Mouse (Mus musculus) thymus, postnatal 4 days (tissue): ENCODE results near the gene Maml3.

ENCODE experiments used
- DNase-seq: peaks from one replicate; pipeline ENCODE4 v3.0.0; 2021

The Maml3 gene

DNA sequence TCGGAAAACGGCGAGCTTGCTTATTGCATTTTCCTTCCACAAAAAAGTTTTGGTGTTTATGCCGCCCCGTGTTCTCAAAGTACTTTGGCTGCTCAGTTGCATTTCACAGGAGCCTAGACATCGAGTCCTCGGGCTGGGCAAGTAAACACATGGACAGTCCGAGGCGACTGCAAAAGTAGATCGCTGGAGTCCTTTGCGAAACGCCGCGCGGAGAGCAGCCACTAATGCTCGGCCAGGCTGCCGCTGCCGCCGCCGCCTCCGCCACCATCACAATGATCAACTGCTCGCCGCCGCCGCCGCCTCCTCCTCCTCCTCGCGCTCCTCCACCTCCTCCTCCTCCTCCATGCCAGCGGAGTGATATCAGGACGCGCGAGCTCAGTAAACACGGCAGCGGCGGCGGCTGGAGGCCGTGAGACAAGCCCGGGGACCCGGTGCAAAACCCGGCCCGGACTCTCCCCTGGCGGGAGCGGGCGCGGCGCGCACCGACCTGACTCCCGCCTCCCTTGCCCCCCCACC is at the start of gene Maml3:
TSS of gene Maml3 (minus strand) at position 441 of the 516 bp plus-strand sequence.
- peak; percentile 95 for DNase-seq

DNA sequence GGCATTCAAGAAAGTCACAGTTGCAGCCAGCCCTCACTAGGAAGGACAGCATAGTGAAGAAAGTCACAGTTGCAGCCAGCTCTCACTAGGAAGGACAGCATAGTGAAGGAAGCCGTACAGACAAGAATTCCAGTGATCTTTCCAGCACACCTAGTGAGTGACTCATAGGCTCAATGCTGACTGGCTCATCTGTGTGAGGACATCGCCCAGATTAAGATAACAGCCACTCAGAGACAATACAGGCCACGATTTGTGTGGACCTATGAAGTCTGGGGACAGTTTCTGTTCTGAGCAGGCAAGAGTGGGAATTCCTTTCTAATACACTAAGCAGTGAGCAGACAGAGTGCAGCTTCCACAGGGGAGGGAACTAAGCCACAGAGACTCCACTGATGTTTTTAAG is 46.3 kb upstream of the Maml3 start:
- no peak for DNase-seq

DNA sequence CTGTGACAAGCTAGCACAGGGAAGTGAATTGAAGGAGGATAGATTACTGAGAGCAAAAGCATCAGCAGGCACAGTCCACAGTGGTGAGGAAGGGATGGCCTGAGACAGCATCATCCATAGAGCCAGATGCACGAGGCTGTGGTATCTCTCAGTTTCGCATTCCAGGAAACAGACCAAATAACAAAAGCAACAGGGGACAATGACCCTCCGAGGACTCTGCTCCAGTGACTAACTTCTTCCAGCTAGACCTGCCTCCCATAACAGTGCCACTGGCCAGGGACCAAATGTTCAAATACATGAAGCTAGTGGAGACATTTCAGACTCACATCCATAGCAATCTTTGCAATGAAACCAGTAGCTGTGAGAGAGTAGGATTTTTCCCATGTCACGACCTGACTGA is 43.4 kb upstream of the Maml3 start:
- no peak for DNase-seq

DNA sequence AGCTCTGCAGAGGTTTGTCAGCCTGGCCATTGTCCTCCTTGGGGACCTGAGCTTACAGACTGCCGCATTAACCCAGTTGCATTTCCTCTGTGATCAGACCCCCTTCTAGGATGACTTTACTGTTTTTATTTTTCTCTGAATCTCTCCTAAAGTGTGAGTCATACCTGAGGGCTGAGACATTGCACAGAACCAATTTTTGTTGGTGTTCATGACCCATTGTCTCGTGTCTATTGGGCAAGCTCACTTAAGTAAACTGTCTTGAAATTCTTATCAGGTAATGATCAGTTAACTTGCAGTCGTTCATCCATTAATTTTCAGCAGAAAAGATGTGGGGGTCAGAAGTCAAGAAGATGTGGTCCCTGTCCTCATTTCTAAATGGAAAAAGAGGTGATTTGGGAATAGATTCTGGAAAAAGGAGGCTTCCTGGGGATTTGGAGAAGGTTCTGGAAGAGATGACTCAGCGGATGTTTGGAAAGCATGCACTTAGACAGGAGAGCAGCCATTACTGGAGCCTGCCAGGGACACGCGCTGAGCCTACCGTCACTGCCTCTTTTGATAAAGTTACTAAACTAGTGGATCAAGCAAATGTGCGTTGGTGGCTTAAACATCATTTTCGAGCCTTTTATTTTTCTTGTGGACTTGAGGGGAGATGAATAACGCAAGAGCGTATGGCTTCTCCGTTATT is 40.0 kb upstream of the Maml3 start:
- no peak for DNase-seq

DNA sequence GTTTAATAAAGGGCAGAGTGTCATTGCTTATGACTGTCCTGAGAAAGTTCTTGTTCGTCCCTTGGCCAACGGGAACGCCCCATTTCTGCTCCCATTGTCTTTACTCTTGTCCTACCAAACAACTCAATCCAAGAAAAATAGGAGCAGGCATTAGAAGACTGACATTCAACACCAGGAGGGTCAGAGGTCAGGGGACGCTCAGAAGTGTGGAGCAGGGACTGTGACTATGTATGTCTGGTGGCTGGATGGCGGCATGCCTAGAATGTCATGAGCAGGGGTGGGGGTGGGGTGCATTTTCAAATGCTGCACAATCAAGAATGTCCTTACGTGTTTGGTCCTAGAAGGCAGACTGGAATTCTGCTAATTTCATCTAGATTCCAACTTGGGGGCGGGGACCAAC is 38.1 kb upstream of the Maml3 start:
- DNase-seq = no peak

DNA sequence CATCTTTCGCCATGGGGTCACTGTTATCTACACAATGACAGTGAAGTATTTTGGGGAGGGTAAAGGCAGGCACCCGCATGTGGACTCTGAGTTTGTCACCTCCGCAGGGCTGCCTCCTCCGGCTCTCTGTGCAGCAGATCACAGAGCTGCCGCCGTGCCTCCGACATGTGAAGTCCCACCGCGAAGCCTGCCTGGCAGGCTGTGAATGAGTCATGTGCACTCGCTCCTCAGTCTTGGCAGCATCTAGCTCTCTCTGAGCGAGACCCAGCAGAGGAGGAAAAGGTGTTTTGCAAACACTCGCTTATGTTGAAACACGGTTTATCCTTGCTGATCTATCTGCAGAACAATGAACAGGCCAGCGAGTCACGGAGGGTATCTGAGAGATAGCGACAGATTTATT is 35.3 kb upstream of the Maml3 start:
- DNase-seq = peak; percentile 28

DNA sequence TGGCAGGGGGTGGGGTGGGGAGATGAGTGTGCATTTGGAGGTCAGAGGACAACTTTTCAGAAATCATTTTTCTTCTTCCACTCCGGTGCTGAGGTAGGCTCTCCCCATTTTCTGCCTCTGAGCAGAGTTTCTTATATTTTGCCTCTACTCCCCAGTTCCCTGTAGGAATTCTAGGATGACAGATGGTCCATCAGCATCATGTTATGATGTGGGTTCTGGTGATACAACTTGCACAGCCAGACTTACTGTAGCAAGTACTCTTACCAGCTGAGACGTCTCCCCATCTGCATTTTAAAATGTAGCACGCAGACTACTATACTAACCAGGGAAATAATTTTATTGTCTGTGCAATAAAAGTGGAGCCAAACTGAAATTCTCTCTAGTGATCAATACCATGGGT is 20.5 kb upstream of the Maml3 start:
- DNase-seq = no peak

DNA sequence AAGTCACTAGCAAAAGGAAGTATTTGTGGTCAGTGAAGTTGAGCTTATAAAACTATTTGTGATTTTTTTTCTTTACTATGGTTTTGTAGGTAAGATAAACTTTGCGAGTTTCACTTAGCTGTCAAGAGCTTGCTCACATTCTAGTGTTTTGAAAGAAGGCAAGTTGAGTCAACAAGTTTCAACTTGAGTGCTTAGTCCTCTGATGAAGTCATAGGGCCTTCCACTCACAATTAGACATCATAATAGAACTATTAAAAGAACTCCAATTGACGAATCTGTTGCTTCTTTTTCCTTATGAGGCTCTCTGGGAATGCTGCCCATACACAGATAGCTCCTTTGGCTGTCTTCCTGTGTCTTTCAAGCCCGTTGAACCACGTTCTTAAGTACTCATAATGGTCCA is 16.0 kb upstream of the Maml3 start:
- no peak for DNase-seq

DNA sequence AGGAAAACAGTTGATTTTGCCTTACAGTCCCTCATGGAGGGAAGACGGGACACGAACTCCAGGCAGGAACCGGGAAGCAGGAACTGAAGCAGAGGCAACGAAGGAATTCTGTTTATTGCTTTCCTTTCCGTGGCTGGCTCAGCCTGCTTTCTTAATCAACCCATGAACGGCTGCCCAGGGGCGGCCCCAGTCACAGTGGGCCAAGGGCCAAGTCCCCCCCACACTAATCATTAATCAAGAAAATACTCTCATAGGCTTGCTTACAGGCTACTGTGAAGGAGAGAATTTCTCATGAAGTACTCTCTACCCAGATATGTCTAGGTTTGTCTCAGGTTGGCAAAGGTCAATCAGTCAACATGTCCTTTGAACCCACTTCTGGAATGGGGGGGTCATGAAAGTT is 14.3 kb upstream of the Maml3 start:
- no peak for DNase-seq

DNA sequence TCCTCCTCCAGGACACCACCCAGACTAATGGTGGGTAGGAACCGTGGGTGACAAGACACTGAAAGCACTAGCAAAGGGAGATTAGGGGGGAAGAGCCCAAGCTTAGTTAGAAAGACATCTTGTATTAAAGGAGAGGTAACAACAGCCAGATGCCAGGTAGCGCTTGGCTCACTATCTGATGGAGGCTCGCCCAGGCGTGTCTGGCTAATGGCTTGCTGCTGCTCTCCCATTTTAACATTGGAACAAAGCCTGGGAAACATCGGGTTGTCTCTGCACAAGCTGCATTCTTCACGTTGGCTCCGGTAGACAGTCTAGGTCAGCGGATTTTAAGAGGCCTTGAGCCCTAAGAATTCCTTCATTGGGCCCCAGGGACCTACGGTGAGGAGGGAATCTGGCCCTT is 10.5 kb upstream of the Maml3 start:
- DNase-seq = no peak

DNA sequence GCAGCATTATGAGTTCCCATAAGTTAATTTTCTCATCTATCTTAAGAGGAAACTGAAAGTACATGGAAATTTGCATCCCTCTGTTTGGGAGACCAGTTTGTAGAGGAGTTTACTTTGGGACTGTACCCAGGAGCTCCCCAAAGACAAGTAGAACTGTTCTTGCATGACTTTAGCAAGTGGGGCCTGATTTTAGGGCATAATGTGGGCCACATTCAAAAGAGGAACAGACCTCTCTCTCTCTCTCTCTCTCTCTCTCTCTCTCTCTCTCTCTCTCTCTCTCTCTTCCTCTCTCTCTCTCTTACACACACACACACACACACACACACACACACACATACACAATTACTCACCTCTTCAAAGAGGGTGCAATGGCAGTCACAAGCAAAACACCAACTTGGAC is 3.2 kb upstream of the Maml3 start:
- no peak for DNase-seq

DNA sequence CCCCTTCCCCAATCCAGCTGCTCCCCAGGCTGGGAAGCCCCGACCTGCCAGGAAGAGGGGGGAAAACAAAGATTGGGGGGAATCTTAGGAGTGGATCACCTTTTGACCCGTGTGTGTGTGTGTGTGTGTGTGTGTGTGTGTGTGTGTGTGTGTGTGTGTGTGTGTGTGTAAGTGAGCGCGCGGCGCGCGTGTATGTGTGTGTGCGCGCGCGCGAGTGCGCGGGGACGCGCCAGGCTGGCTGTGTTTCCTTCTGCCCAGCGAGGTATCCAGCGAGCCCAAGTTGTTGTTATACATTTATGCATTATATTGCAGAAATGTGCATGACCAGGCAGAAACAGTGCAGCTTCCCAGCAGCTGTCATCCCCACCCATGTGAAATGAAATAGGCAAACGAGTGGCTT is 280 bp upstream of the Maml3 start:
- peak; percentile 79 for DNase-seq

DNA sequence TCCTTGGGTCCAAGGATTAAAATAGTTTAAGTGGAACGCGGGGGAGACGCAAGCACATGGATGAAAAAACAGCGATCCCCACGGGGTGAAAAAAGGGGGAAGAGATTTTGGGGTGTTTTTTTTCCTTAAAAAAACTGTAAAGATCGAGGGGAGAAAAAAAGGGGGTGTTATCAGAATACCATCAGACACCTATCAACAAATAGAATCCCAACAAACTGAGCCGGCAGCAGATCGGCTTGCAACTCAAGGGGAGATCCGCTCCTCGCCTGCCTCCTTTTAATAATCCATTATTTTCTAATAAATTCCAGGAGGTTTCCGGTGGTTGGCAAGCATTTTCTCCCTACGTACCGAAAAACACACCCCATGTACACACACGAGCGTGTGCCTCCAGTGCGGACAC is 668 bp downstream of the Maml3 start:
- no peak for DNase-seq

DNA sequence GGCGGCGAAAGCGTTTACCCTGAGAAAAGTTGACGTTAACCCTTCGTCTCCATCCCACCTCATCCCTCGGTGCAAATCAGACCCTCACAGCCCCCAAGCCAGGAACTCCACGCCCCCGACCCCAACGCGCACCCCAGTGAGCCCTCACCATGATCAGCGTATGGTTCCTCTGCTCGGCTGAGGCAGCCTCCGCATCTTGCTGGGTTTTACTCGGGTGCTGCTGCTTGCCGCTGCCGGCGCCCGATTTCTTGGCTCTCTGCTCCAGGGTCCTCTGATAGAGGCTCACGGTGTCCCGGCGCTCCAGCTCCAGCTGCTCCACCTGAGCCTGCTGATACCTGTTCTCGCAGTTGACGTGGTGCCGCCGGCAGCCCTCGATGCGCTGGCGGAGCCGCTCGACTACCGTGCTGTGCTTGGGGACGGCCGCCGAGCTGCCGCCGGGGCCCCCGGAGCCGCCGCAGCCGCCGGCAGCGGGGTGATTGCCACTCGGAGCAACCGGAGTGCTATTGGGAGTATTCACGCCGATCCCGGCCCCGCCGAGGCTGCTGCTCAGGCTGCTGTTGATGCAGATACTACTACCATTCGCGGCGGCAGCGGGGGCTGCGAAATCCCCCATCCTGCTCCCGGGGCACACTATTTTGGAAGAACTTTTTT is 1.2 kb downstream of the Maml3 start:
- peak; percentile 72 for DNase-seq

DNA sequence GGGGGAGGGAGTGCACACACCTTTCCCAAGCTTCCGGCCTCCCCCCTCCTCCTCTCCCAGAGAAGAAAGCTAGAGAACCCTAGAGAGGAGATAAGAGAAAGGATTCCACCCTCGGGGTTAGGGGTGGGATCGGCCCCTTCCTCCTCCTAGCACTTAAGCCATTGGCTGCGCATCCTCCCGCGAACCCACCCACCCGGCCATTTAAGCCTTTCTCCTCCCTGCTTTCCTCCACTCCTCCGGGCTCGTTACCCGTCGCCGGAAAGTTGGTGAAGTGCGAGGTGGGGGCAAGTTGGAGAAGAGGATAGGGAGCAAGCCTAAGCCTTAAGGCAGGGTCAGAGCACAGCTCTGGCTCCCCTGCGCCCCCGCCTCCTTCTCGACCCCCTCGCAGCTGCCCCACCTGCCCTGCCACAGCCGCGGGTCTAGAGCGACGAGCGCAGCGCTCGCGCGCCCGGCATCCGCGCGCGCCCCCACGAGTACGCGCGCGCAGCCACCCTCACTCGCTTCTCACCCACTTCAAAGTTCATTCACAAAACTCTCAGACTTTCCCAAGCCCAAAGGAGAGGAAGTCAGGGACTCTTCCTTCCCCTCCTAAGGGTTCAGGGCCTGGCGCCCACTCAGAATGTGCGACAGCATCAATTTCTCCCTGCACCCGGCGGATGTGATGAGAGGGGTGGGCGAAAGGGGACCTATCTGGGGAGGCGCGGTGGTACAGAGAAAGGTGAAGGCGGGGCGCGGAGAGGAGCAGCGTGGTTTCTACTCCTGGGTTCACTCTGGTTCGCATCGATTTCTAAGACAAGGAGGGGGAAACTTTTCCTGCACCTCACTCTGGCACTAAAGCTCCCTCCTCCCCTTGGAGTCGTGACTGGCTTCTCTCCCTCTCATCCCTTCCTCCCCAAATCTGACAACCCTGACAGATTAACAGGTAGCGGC is 2.0 kb downstream of the Maml3 start:
- peak; percentile 84 for DNase-seq

DNA sequence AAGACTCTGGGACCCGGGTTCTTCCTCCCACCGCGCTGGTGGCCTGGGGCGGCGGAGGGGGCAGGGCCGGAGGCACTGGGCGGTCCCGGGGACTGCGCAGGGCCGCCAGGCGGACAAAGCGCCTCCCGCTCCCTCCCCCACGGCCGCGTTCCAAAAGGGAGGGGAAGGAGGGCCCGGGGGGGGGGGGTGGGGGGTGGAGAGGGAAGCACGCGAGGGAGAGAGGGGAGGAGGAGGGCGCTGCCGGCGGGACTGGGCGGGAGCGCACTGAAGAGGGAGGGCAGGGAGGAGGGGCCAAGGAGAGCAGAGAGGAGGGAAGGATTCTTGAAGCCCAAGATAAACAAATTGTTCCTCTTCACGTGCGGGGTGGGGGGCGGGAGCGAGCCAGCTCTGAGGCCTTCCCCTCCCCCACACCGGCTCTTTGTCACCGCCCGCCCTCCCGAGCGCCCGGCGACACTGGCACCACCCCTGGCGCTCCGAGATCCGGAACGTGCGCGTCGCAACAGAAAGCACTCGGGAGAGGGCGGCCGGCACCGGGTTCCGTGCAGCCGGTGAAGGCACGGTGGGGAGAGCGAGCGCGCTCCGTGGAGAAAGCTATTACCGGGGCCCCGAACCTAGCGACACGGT is 2.8 kb downstream of the Maml3 start:
- DNase-seq = peak; percentile 86

DNA sequence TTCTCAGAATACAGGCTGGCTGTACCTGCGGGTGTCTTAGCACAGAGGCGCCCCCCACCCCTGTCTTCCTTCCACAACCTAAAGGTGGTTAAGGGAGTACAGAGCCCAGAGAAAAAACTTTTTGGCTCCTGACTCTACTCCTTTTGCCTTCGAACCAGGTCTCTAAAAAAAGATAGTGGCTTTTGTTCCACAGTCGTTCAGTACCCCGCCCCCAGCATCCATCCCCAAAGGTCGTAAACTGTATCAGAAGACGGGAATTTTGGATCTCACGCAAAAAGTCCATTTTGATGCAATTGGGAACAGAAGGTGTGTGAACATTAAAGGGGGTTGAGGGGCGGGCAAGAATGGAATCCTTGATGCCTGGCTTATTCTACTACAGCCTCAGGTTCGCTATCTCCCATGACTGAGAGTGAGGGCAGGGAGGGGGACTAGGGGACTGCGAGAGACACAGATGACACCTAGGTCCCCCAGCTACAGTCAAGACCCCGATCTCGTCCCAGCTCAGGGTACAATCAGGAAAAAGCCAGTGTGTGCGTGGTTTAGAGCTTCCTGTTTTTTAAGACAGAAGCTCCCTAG is 3.4 kb downstream of the Maml3 start:
- peak; percentile 30 for DNase-seq

DNA sequence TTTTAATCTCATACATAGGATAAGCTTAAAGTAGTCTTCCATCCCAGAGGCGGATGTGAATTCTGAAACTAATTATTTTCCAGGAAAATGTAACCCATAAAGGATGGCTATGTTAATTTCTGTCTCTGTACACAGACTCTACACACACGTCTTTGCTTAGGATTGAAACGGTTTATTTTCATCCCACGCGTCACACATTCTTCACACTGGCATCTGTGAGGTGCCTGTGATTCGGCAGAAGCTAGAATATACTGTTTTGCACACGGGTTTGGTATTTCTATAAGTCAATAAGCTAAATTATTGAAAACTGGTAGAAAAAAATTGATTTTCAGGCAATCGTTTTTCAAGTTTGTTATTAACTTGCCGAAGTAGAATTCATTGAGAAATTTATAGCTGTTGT is 4.0 kb downstream of the Maml3 start:
- DNase-seq = no peak

DNA sequence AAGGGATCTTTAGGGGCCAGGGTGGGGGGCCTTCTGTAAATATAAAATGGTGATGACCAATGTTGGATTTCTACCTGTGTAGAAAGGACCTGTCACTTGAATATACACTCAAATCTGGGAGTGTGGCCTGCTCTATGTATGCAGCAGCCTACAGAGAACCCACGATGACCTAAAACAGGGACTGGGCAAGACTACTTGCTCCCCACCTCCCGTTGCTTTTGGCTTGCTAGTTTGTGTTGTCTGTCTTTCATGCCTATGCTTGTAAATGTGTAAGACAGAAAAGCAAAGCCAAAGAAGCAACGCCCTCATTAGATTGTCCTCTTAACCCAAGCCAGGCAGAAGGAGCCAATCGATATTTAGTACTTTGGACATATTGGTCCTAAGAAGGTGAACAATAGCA is 4.6 kb downstream of the Maml3 start:
- no peak for DNase-seq

DNA sequence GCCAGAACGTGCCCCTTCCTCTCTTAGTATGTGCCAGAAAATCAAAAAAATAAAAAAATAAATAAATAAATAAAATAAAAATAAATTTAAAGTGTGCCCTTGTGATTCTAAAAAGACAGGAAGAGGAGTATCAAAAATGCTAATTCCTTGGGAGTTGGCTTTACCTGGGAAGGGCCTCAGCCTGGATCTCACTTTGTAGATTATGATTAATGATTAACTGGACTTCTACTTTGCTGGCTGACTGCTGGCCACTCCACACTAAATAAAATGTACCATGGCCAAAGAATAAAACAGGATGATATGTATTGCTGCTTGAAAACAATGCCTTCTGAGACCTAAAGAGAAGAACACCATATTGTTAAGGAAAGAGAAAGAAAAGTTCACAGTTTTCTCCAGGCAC is 5.6 kb downstream of the Maml3 start:
- DNase-seq = no peak

DNA sequence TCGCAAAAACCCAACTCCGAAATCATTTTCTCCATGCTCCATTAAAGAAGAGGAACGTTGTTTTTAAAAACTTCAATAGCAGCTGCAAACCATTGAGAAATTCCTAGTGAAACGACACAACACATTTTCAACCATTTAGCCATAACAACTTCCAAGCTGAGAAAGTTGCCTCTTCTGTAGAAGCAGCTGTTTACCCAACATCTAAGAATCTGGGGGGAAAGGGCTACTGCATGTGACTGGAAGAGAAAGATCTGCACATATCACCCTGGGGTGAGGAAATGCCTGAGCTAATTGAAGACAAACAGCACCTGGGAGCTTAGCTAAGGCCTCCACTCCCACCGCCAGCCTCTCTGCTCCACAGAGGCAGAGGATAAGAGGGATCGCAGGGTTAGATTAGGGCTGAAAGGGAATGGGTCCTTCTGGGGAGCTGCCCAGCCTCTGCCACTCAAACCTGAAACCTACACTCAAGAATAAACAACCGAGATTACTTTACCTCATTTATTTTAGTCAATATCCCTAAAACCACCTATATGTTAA is 13.5 kb downstream of the Maml3 start:
- DNase-seq = no peak

DNA sequence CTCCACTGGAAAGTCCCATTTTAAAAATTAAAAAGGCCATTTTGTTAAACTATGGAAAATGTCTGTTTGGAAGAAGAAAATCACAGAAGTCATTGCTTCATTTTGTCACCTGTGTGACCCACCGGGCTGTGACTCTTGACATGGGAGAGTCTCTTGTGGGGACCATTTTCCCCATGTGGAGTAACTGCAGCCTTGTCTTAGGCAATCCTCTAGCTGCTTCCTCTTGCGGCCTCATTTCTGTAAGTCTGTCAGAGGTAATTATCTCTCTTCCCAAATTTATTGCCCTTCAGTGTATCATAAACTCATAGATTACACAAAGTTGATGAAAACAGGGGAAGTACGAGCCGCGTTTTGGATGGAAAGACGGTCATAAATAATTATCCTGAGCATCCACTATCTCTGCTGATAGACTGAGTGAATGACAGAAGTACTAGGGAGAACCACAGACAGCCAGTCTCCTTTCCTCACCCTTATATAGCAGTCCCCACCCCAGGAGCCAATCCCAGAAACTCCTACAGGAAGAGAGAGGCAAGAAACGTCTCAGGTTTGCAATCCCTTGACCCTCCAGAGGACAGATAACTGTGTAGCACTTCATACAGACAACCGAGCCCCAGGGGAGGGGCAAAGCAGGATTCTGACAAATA is 14.5 kb downstream of the Maml3 start:
- no peak for DNase-seq
